Mouse (Mus musculus) embryo, embryonic 10.5 days (tissue): ENCODE data around the gene Rsl24d1.
"Not testable (repeated sequence)": the region's sequence is repeated elsewhere in the genome, so short reads cannot be mapped to it uniquely, and the experiment has no call there.

Experiments
- DNase-seq: peaks from one replicate; pipeline ENCODE4 v3.0.0-alpha.2; 2015; ENCODE audit warnings: low spot score

Rsl24d1 gene

DNA sequence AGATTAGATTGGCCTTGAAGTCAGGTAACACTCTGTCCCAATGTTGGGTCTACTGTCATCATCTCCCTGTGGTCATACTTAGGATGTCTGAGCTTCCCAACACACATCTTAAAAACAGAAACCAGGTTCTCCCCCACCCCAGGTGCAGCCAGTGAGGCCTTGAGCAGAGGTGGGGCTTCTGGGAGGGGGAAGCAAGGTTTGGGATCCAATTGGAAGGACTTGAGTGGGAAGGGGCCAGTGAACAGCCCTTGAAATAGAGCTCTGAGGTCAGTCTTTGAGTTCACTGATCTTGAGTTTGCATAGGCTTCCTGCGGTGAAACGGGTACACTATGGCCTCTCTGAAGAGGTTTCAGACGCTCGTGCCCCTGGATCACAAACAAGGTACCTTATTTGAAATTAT is 11.0 kb upstream of the Rsl24d1 start, which contains the start of gene Gm20509:
Gm20509 (plus strand) TSS at position 290 of the 400 bp plus-strand sequence.
- no peak for DNase-seq

- DNase-seq, result peak; percentile 52
Observed at GRCm38 (mm10) chr9:73103159-73103879, 9.9 kb upstream of the Rsl24d1 start.

GRCm38 (mm10) chr9:73103880-73104198 is 9.4 kb upstream of the Rsl24d1 start:
- DNase-seq, result peak; percentile 19

GRCm38 (mm10) chr9:73105141-73105540 is 8.1 kb upstream of the Rsl24d1 start:
- no peak for DNase-seq

DNA sequence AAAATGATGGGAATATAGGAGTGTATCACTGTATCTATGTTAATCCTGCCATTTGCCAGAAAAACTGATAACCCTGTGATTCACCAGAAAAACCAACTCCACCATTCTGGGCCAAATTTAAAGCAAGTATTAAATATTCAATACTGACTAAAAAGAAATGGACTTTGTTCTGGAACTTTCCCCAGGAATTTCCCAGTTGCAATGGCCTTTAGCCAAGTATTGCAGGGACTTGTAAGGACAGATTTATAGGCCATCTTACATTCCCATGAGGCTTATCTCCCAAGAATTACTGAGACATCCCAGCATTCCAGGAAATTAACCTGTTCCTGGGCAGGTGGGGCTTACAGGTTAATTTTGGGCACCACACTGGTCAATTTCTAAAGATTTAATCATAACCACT is 7.5 kb upstream of the Rsl24d1 start:
- DNase-seq, result no peak

GRCm38 (mm10) chr9:73116704-73117103 is 3.5 kb downstream of the Rsl24d1 start:
- DNase-seq, result not testable (repeated sequence)

- DNase-seq, result no peak
Observed at GRCm38 (mm10) chr9:73118012-73118411, 4.8 kb downstream of the Rsl24d1 start.

DNA sequence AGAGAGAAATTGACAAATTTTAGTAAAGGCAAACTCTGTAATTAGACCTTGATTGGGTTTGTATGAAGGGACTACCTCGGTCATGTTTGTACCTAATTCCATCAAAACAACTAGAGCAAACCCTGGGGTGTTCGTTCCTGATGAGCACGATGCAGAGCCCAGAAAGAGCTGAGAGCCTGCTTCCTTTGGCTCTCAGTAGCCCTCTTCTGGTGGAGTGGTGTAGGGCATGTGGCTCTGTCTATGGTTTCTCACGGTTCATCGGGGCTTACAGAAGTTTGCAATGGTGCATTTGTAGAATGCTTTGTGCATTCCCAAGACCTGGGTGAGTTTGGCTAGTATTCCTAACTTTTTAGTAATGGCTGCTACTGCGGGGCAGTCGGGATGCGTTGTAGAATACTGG is 8.5 kb downstream of the Rsl24d1 start:
- peak; percentile 32 for DNase-seq

- no peak for DNase-seq
Observed at GRCm38 (mm10) chr9:73125043-73125570, 11.9 kb downstream of the Rsl24d1 start.

DNA sequence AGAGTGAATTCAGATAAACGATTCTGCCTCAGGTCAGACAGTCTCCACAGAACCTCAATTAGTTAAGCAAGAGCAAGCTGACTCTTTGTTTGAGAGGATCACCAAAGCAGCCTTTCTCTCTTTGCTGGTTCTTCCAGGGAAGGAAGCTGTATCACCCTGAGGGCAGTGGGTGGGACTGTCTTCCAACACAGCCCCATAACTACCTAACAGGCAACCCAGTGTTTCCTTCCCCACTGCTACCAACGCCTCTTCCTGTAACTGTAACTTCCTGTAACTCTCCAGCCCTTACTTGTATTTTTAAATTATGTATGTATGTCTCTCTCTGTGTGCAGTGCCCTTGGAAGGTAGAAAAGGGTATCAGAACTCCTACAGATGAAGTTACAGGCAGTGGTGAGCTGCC is 14.2 kb downstream of the Rsl24d1 start:
- DNase-seq, result no peak

GRCm38 (mm10) chr9:73129875-73130274 is 16.6 kb downstream of the Rsl24d1 start:
- no peak for DNase-seq

GRCm38 (mm10) chr9:73130529-73130928 is 17.3 kb downstream of the Rsl24d1 start:
- DNase-seq, result no peak

GRCm38 (mm10) chr9:73137341-73137886 is 24.2 kb downstream of the Rsl24d1 start:
- peak; percentile 34 for DNase-seq

GRCm38 (mm10) chr9:73154347-73154746 is 41.1 kb downstream of the Rsl24d1 start:
- peak; percentile 40 for DNase-seq

DNA sequence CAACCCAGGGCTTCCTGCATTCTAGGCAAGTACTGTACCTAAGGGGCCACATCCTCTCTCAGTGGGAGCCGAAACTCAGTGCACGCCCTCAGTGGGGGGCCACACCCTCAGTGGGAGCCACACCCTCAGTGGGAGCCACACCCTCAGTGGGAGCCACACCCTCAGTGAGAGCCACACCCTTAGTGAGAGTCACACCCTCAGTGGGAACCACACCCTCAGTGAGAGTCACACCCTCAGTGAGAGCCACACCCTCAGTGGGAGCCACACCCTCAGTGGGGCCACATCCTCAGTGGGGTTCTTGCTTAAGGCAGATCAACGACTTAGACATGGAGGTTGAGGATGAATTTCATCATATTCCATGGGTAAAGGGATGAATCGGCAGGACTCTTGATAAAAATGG is 44.7 kb downstream of the Rsl24d1 start:
- DNase-seq, result no peak

DNA sequence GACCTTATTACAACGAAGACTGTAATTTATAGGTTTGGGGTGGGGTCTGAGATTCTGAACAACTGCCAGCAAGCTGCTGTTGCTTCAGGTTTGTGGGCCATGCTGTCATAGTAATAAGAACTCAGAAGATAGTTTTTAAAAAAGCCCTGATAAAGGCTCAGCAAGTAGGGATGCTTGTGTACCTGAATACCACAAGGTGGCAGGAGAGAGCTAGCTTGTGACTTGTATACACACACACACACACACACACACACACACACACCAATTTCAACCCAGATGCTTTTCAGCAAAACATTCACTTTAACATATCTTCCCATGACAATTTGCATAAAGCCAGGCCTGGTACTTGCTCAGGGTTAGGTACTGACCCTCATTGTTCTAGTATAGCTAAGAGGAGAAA is 46.0 kb downstream of the Rsl24d1 start:
- peak; percentile 55 for DNase-seq

DNA sequence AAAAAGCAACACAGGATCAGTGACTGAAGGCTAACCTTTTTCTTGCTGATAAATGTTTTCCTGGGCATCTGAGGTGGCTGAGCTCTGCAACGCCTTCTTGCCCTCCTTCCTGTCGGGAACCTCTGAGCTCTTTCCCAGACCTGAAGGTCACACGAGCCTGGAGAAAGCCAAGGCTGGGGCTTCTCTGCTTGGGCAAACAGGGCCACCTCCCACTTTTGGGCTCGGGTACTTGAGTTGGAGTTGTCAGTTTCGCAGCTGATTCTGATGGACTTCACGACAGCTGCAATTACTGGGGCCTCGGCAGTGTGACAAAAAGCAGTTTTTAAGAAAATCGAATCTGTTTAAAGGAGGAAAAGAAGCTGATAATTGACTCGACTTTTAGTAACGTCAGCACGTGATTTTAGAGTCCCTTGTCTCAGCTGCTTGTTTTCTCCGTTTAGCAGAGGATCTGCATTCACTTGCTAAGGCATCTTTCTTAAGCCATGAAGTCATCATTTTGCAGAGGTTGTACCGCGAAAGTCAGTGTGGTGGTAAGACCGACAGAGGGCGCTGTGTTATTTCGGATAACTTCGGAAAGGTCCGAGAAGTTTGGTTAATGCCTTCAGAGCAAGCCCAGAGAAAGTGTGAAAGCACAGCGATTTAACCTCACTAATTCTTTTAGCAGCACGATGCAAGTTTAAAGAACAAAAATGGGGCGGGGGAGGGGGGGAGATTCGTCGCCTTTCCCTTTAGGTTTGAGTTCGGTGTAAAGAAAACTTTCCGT is 49.5 kb downstream of the Rsl24d1 start:
- peak; percentile 96 for DNase-seq

DNA sequence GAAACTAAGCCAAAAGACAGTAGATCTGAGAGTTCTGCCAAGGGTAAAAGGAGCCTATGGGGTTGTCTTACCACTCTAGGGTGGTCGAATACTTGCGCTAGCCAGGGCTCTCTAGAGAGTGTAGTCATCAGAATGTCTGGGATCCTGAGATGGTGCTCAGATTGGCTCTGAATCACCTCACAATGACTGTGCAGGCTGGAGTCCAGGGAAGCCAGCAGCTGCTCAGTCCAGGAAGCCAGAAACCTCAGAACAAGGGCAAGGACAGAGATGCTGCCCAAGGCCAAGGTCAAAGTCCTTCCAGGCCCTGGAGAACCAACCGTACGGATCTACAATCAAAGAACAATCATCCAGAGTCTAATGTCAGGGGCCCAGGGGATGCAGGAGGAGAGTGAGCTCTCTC is 52.4 kb downstream of the Rsl24d1 start:
- DNase-seq, result no peak
